Mouse (Mus musculus) forebrain, embryonic 11.5 days (tissue): ENCODE results near the gene Map2. TPM values are rescaled to one million over a fixed set of nuclear protein-coding genes. Genes with fewer than 3 reads are reported as not detected.
A peak's percentile ranks its signal among the peaks of the same experiment; 100 is the strongest.

Source experiments
- ATAC-seq: fragments of 200-750 bp; cut with Nextera tagmentation; replicated peaks from 2 replicates; pipeline ENCODE4 v1.8.0; 2017; ENCODE audit warnings: moderate TSS enrichment; ENCODE audit not compliant: low FRiP score
- DNase-seq: peaks from one replicate; pipeline ENCODE4 v3.0.0-alpha.2; 2017; ENCODE audit warnings: low spot score
- H3K27ac ChIP-seq: fragments of 300-500 bp; sonication (generic); 2 replicates; pipeline ENCODE4 v1.5.1; 2014; ENCODE audit warnings: low read depth, low read length
- H3K27me3 ChIP-seq: fragments of 300-500 bp; sonication (generic); 2 replicates; pipeline ENCODE4 v1.6.1; 2014; ENCODE audit warnings: mild to moderate bottlenecking, low read length, mixed read lengths; ENCODE audit not compliant: control insufficient read depth, insufficient read depth
- H3K36me3 ChIP-seq: fragments of 300-500 bp; sonication (generic); 2 replicates; pipeline ENCODE4 v1.6.1; 2014; ENCODE audit warnings: mild to moderate bottlenecking, low read length, moderate library complexity, mixed read lengths; ENCODE audit not compliant: control insufficient read depth, insufficient read depth
- H3K4me1 ChIP-seq: fragments of 300-500 bp; sonication (generic); replicated peaks from 2 replicates; pipeline ENCODE4 v1.6.1; 2014; ENCODE audit warnings: low read length, mixed read lengths; ENCODE audit not compliant: control insufficient read depth, insufficient read depth
- H3K4me2 ChIP-seq: fragments of 300-500 bp; sonication (generic); 2 replicates; pipeline ENCODE4 v1.6.1; 2014; ENCODE audit warnings: low read depth, mild to moderate bottlenecking, low read length, moderate library complexity, mixed read lengths; ENCODE audit not compliant: severe bottlenecking
- H3K4me3 ChIP-seq: fragments of 300-500 bp; sonication (generic); 2 replicates; pipeline ENCODE4 v1.5.1; 2014; ENCODE audit warnings: low read depth, low read length
- H3K9ac ChIP-seq: fragments of 300-500 bp; sonication (generic); 2 replicates; pipeline ENCODE4 v1.6.1; 2014; ENCODE audit warnings: low read length
- H3K9me3 ChIP-seq: fragments of 300-500 bp; sonication (generic); 2 replicates; pipeline ENCODE4 v1.6.1; 2016; ENCODE audit warnings: low read length, mixed read lengths; ENCODE audit not compliant: control insufficient read depth
- WGBS: fragments of 180-500 bp; shearing (Covaris S2); extraction: QIAGEN DNeasy Blood & Tissue Kit; methylation state at CpG from one replicate; pipeline ENCODE4 v1.1.7; 2014; 5-methylcytosine and 5-hydroxymethylcytosine counted together
- polyA plus RNA-seq: library from polyadenylated mRNA; unstranded; fragments of >200 nt; fragmentation: Nextera tagmentation; extraction: Ambion mirVana; gene quantifications from 2 replicates; pipeline ENCODE4 v1.2.1, GENCODE M21; 2014

Map2 gene
- polyA plus RNA-seq, 1 experiment from 2014 or later: 177 TPM

- DNase-seq (no peak), ATAC-seq (no peak)
- no peaks in the 10 kb centered on the region for H3K9me3 ChIP-seq
- no peak overlapping the region for H3K4me3 ChIP-seq
- H3K27me3 ChIP-seq: no peaks in the 10 kb centered on the region
- H3K27ac ChIP-seq: no peak overlapping the region
- no peak overlapping the region for H3K4me2 ChIP-seq
- no peaks in the 10 kb centered on the region for H3K4me1 ChIP-seq
- no peaks in the 10 kb centered on the region; the same call in 1 of the 2 replicates for H3K36me3 ChIP-seq
- no peak overlapping the region for H3K9ac ChIP-seq
- 75% methylated on average over 4 of the region's 4 CpGs for WGBS
Observed at GRCm38 (mm10) chr1:66365600-66365999, 190.5 kb downstream of the Map2 start.

- H3K4me3 ChIP-seq: no peak overlapping the region
- no peak overlapping the region for H3K27ac ChIP-seq
- DNase-seq (no peak), ATAC-seq (no peak)
- no peak overlapping the region for H3K4me2 ChIP-seq
- no peaks in the 10 kb centered on the region for H3K27me3 ChIP-seq
- no peaks in the 10 kb centered on the region for H3K9me3 ChIP-seq
- WGBS: 91% methylated on average over 7 of the region's 7 CpGs
- no peak overlapping the region for H3K9ac ChIP-seq
- no peaks in the 10 kb centered on the region; the same call in 1 of the 2 replicates for H3K36me3 ChIP-seq
- no peaks in the 10 kb centered on the region for H3K4me1 ChIP-seq
Observed at GRCm38 (mm10) chr1:66369486-66369885, 194.4 kb downstream of the Map2 start.

- Histone ChIP-seq H3K4me2 (no peak overlapping the region), H3K27ac (no peak overlapping the region), H3K27me3 (no peaks in the 10 kb centered on the region), H3K4me1 (no peaks in the 10 kb centered on the region), H3K36me3 (no peaks in the 10 kb centered on the region; the same call in 1 of the 2 replicates), H3K9me3 (no peaks in the 10 kb centered on the region), H3K9ac (no peak overlapping the region), H3K4me3 (no peak overlapping the region)
- ATAC-seq (no peak), DNase-seq (no peak)
- WGBS: 77% methylated on average over 2 of the region's 2 CpGs
Observed at GRCm38 (mm10) chr1:66371371-66371770, 196.3 kb downstream of the Map2 start.

- H3K9me3 ChIP-seq: no peaks in the 10 kb centered on the region
- H3K27me3 ChIP-seq: no peaks in the 10 kb centered on the region
- DNase-seq (no peak), ATAC-seq (peak; percentile 6; the same call in 1 of the 2 replicates)
- no peak overlapping the region for H3K9ac ChIP-seq
- no peaks in the 10 kb centered on the region for H3K36me3 ChIP-seq
- 70% methylated on average over 4 of the region's 4 CpGs for WGBS
- H3K27ac ChIP-seq: peak overlapping the region; percentile 55
- no peak overlapping the region for H3K4me3 ChIP-seq
- 0 out of 2 replicates have a peak, but pooled peaks cover 2% of the 10 kb centered on the region for H3K4me1 ChIP-seq
- peak overlapping the region; percentile 39; the same call in 1 of the 2 replicates for H3K4me2 ChIP-seq
Observed at GRCm38 (mm10) chr1:66386321-66386720, 211.2 kb downstream of the Map2 start.

- H3K27me3 ChIP-seq: no peaks in the 10 kb centered on the region
- ATAC-seq: peak; percentile 96
Observed at GRCm38 (mm10) chr1:66386751-66387452, 211.8 kb downstream of the Map2 start.

GRCm38 (mm10) chr1:66388561-66388960 lies 213.5 kb downstream of the Map2 start:
- DNase-seq (no peak), ATAC-seq (peak; percentile 37; the same call in 1 of the 2 replicates)
- Histone ChIP-seq H3K27ac (peak overlapping the region; percentile 34; the same call in 1 of the 2 replicates), H3K9me3 (no peaks in the 10 kb centered on the region), H3K4me2 (peak overlapping the region; percentile 36; the same call in 1 of the 2 replicates), H3K36me3 (no peaks in the 10 kb centered on the region), H3K4me1 (0 out of 2 replicates have a peak, but pooled peaks cover 2% of the 10 kb centered on the region), H3K9ac (peak overlapping the region; percentile 27; the same call in 1 of the 2 replicates), H3K4me3 (no peak overlapping the region), H3K27me3 (no peaks in the 10 kb centered on the region)
- WGBS: 38% methylated on average over 8 of the region's 8 CpGs

More at GRCm38 (mm10) chr1:66386751-66387452, 211.8 kb downstream of the Map2 start:
- DNase-seq: peak; percentile 70
- Histone ChIP-seq H3K9ac (peak overlapping the region; percentile 41; the same call in 1 of the 2 replicates), H3K27ac (peak overlapping the region; percentile 55), H3K9me3 (no peaks in the 10 kb centered on the region), H3K4me1 (0 out of 2 replicates have a peak, but pooled peaks cover 2% of the 10 kb centered on the region), H3K4me2 (peak overlapping the region; percentile 39), H3K4me3 (peak overlapping the region; percentile 17; the same call in 1 of the 2 replicates), H3K36me3 (no peaks in the 10 kb centered on the region)
- 25% methylated on average over 10 of the region's 10 CpGs for WGBS

- Histone ChIP-seq H3K27me3 (no peaks in the 10 kb centered on the region), H3K27ac (peak overlapping the region; percentile 2; the same call in 1 of the 2 replicates), H3K9me3 (no peaks in the 10 kb centered on the region), H3K4me3 (no peak overlapping the region), H3K4me2 (no peak overlapping the region), H3K4me1 (no peaks in the 10 kb centered on the region), H3K36me3 (no peaks in the 10 kb centered on the region), H3K9ac (no peak overlapping the region)
- WGBS: 28% methylated on average over 8 of the region's 8 CpGs
- ATAC-seq (peak; percentile 59; the same call in 1 of the 2 replicates), DNase-seq (no peak)
Observed at GRCm38 (mm10) chr1:66394944-66395637, 220.0 kb downstream of the Map2 start.

- H3K9ac ChIP-seq: no peak overlapping the region
- no peaks in the 10 kb centered on the region for H3K4me1 ChIP-seq
- no peak for DNase-seq
- peak overlapping the region; percentile 2; the same call in 1 of the 2 replicates for H3K27ac ChIP-seq
- H3K9me3 ChIP-seq: no peaks in the 10 kb centered on the region
- no peaks in the 10 kb centered on the region for H3K36me3 ChIP-seq
- no peak overlapping the region for H3K4me3 ChIP-seq
- WGBS: 68% methylated on average over 2 of the region's 2 CpGs
- ATAC-seq: no peak
- no peak overlapping the region for H3K4me2 ChIP-seq
- H3K27me3 ChIP-seq: no peaks in the 10 kb centered on the region
Observed at GRCm38 (mm10) chr1:66395826-66396225, 220.8 kb downstream of the Map2 start.
